Mouse (Mus musculus) small intestine, adult 10 weeks (tissue): ENCODE data around the gene Mpg. TPM values are rescaled to one million over a fixed set of nuclear protein-coding genes. Genes with fewer than 3 reads are reported as not detected.

Source experiments
- polyA plus RNA-seq: library from polyadenylated mRNA; stranded (reverse); fragments of 350-450 nt; fragmentation: Illumina TruSeq; extraction: RNeasy Lipid Tissue Mini Kit (QIAGEN cat#74804); gene quantifications from one replicate; pipeline ENCODE4 v1.2.3, GENCODE M21; 2014; ENCODE audit warnings: low replicate concordance

Mpg gene
- 2.7 TPM for polyA plus RNA-seq

DNA sequence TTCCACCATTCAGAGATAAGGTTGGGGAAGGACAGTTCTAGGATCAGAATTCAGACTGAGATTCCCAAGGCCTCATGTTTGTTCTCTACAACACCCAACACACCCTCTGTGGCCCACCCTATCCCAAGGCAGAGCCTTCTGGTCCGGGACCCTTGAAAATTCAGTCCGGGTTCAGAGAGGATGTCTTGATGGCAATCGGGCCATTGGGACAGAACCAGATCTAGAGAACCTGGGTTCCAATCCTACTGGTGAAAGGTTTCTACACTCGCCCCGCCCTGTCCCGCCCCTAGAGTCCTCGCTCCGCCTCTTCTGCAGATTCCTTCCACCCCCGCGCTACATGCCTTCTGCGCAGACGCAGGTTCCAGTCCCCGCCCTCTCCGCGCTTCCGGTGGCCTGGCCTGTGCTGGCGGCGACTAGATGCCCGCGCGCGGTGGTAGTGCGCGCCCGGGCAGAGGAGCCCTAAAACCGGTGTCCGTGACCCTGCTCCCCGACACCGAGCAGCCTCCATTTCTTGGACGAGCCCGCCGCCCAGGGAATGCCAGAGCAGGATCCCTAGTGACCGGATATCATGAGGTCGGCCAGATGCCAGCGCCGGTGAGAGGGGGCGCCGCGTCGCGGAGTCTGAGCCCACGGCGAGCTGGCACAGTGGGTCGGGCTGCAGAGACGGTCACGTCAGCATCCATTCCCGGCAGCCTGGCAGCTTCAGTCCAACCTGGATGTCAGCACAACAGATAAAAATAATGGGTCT, at the start of gene Mpg:
Mpg (plus strand) TSS at position 382 of the 748 bp plus-strand sequence.

DNA sequence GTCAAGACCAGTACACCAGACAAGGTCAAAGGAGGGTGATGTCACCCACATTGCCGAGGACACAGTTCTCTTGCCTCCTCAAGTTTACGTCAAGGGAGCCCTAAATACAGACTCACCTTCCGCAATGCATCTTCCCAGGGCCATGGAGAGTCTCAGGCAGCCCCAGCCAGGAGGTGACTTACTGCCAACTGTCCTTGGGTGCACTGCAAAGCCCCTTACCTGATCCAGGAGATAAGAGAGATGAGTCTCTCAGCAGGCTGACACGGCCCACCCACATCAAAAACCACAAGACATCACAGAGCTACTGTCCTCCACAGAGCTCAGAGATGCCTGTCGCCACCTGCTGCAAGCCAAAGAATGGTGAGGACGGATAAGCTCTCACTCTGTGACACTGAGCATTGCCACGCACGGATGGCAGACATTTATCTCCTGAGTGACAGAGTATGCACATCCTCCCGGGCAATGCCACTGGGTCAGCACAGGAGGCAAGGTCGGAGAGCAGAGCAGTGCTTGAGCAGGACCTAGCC, 26.2 kb upstream of the Mpg start, which contains the start of gene Il9r:
Il9r (minus strand) TSS at position 205 of the 527 bp plus-strand sequence.

DNA sequence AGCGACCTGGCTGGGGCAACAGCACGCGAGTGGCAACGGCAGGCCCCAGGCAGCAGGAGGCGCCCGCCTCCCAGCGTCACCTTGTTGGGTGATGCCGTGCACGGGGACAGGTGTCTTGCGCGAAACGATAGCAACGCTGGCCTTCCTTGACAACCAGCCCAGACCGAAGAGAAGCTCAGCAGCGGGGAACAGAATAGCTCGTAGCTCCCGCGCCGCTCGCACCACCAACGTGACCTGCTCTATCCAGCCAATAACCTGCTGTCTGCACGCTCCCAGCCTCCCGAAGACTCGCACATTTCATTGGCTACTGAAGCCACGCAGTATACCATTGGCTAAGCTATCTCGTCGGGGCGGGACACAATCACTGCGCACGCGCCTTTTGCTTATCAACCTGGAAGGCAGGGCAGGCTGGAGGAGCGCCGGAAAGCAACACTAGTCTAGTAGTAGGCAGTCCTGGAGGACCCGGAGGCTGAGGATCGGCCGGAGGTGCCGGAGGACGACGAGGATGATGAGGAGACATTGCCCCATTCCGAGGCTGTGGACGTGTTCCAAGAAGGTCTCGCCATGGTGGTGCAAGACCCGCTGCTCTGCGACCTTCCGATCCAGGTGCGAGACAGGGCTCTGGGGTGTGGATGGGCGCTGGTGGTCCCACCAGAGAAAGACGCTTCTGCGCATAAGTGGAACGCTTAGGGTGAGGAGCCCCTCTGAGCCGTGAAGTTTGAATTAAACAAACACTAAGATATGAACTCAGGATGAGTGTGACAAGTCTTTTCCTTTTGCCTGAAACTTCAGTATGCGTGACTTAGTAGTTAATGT, 21.0 kb upstream of the Mpg start, which contains the start of gene Snrnp25:
Snrnp25 (plus strand) TSS at position 358 of the 816 bp plus-strand sequence.

DNA sequence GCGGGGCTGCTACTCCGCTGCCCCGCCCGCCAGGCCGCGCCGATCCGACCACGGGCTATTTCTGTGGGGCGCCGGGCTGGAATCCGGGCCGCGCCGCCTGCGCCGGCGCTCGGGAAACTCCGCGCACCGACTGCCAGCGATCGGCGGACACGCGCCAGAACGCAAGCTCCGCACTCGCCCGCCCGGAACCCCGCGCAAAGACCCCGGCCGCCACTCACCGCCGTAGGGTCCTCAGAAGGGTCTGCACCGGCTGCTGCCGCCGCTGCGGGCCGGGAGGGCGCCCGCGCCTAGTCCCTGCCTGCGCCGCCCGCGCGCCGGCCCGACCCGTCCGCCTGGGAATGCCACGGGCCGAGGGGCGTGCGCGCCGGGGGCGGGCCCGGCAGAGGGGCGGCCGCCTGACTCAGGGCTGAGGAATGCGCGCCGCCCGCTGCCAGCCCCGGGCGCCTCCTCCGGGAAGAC, 4.3 kb upstream of the Mpg start, which contains the start of gene Rhbdf1:
Rhbdf1 (minus strand) TSS at position 350 of the 459 bp plus-strand sequence.

DNA sequence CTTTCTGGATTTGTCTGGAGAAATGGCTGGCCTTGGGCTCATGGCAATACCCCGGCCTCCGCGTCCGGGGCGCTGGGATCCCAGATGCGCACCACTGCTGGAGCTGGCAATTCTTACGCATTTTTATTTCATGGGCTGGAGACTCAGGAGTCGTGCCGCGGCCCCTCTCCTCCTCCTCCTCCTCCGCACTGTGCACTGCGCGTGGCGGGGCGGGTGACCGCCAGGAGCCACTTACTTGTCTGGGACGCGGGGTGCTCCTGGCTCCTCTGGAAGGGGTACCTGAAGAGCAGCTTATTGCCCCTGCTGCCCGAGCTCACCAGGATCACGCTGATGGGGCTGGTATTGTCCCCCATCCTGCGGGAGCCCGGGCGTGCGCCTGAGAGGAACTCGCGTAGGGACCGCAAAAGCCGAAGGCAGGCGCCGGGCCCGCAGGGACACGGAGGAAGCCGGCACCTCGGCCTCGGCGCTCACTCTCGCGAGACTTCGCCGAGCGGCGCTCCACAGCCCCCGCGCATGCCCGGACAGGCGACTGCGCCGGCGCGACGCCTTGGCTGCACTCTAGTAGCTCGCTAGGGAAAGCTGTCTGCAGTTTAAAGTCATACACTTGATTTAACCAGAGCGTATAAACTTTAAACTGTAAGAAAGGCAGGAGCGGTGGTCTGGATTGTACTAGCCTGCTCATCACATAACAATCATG, 41.0 kb downstream of the Mpg start, which contains the start of gene Nprl3:
Nprl3 (minus strand) TSS at position 520 of the 697 bp plus-strand sequence.

DNA sequence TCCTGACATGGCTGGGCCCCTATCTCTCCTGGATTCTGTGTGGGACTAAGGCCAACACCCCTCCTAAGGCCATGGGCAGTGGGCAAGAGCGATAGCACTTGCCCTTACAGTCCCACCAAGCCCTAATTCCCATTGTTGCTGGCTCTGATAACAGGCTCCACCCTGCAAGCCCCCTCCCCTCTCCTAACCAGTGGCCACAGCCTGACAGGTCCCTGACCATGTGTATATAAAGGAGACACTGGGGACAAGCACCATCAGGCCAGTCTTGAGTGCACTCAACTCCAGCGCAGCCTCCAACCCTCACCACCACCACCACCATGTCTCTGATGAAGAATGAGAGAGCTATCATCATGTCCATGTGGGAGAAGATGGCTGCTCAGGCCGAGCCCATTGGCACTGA, 50.0 kb downstream of the Mpg start, which contains the start of gene Hba-x:
Hba-x (plus strand) TSS at position 54 of the 400 bp plus-strand sequence.

Other genes starting within 250 kb of the Mpg start
- 3.9 TPM for gene Nsg2, start 226.0 kb upstream of the Mpg start, polyA plus RNA-seq
- 0.22 TPM for gene Il9r, start 26.2 kb upstream of the Mpg start, polyA plus RNA-seq
- 1.9 TPM for gene Snrnp25, start 21.1 kb upstream of the Mpg start, polyA plus RNA-seq
- gene Rhbdf1, start 4.2 kb upstream of the Mpg start, polyA plus RNA-seq, result not detected
- gene Nprl3, start 41.2 kb downstream of the Mpg start, polyA plus RNA-seq, result 1.3 TPM
- gene Hba-x, start 49.9 kb downstream of the Mpg start, polyA plus RNA-seq, result not detected
- not detected for gene Hba-a1, start 57.0 kb downstream of the Mpg start, polyA plus RNA-seq
- not detected for gene Hbq1b, start 60.5 kb downstream of the Mpg start, polyA plus RNA-seq
- gene Hba-a2, start 70.0 kb downstream of the Mpg start, polyA plus RNA-seq, result 1.7 TPM
- gene Hbq1a, start 73.6 kb downstream of the Mpg start, polyA plus RNA-seq, result not detected
- gene Sh3pxd2b, start 121.3 kb downstream of the Mpg start, polyA plus RNA-seq, result 0.30 TPM
- 0.59 TPM for gene Ubtd2, start 228.9 kb downstream of the Mpg start, polyA plus RNA-seq